Mouse (Mus musculus) stomach, embryonic 14.5 days (tissue): ENCODE data around the gene Erc2. TPM values are rescaled to one million over a fixed set of nuclear protein-coding genes. Genes with fewer than 3 reads are reported as not detected.

ENCODE experiments used
- ATAC-seq: fragments of 200-750 bp; cut with Nextera tagmentation; 2 replicates; pipeline ENCODE4 v1.8.0; 2017; ENCODE audit warnings: low read depth, moderate TSS enrichment; ENCODE audit not compliant: insufficient number of reproducible peaks, insufficient read depth, low FRiP score
- H3K27ac ChIP-seq: fragments of 300-500 bp; sonication (generic); 2 replicates; pipeline ENCODE4 v1.5.1; 2014; ENCODE audit warnings: mild to moderate bottlenecking, low read length, moderate library complexity, mixed read lengths
- H3K27me3 ChIP-seq: fragments of 300-500 bp; sonication (generic); 2 replicates; pipeline ENCODE4 v1.6.1; 2014; ENCODE audit warnings: low read length, control low read depth, mixed read lengths; ENCODE audit not compliant: control insufficient read depth, insufficient read depth
- H3K36me3 ChIP-seq: fragments of 300-500 bp; sonication (generic); 2 replicates; pipeline ENCODE4 v1.6.1; 2014; ENCODE audit warnings: mild to moderate bottlenecking, control low read depth, low read length, moderate library complexity, mixed read lengths; ENCODE audit not compliant: control insufficient read depth, insufficient read depth
- H3K4me1 ChIP-seq: fragments of 300-500 bp; sonication (generic); 2 replicates; pipeline ENCODE4 v1.6.1; 2014; ENCODE audit warnings: low read length, control low read depth, mixed read lengths; ENCODE audit not compliant: control insufficient read depth, insufficient read depth
- H3K4me2 ChIP-seq: fragments of 300-500 bp; sonication (generic); replicated peaks from 2 replicates; pipeline ENCODE4 v1.6.1; 2014; ENCODE audit warnings: low read depth, low read length, control low read depth
- H3K4me3 ChIP-seq: fragments of 300-500 bp; sonication (generic); 2 replicates; pipeline ENCODE4 v1.5.1; 2014; ENCODE audit warnings: low read depth, low read length, control low read depth
- H3K9ac ChIP-seq: fragments of 300-500 bp; sonication (generic); replicated peaks from 2 replicates; pipeline ENCODE4 v1.6.1; 2014; ENCODE audit warnings: low read depth, mild to moderate bottlenecking, control low read depth, low read length, moderate library complexity, mixed read lengths
- H3K9me3 ChIP-seq: fragments of 300-500 bp; sonication (generic); 2 replicates; pipeline ENCODE4 v1.6.1; 2016; ENCODE audit warnings: low read depth, low read length, control low read depth; ENCODE audit not compliant: control insufficient read depth
- WGBS: fragments of 180-500 bp; shearing (Covaris S2); extraction: QIAGEN DNeasy Blood & Tissue Kit; methylation state at CpG from one replicate; pipeline ENCODE4 v1.1.7; 2014; 5-methylcytosine and 5-hydroxymethylcytosine counted together
- polyA plus RNA-seq: library from polyadenylated mRNA; unstranded; fragments of >200 nt; fragmentation: Nextera tagmentation; extraction: Ambion mirVana; gene quantifications from 2 replicates; pipeline ENCODE4 v1.2.1, GENCODE M21; 2014

Gene Erc2
- polyA plus RNA-seq, 1 experiment from 2014 or later, result 7.7 TPM

DNA sequence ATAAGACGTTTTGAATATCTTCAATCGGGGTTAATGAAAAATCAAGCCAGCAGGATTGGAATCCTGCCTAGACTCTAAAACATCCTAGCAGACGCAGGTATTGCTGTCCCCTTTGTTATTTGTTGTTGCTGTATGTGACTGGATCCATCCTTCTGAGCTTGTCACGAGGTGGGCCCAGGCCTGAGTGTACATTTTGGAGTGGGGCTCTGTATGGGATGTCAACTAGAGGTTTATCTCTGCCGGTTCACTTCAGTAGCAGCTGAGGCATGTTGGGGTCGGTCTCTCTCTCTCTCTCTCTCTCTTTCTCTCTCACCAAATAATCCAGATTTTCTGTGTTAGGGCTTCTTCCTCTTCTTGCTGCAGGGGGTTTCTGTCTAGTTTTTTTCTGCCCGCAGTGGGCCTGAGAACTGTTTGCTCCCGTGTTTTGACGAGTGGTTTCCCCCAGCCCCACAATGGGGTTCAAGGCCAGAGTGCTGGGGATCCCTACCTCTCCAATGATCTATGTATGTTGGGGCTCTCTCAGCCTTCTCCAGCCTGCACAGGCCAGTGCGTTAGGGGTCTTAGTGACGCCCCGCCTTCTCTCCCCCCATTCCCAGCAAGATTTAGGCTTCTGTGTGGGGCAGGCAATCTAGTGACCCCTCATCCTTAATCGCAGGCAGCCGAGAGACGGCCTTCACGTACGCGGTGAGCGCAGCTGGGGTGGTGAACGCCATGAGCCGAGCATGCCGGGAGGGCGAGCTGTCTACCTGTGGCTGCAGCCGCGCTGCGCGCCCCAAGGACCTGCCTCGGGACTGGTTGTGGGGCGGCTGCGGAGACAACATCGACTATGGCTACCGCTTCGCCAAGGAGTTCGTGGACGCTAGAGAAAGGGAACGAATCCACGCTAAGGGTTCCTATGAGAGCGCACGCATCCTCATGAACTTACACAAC, 895.7 kb downstream of the Erc2 start:
- Histone ChIP-seq H3K4me2 (no peak overlapping the region), H3K9me3 (no peaks in the 10 kb centered on the region), H3K27ac (no peak overlapping the region), H3K36me3 (peaks cover 49% of the 10 kb centered on the region), H3K4me1 (0 out of 2 replicates have a peak, but pooled peaks cover 9% of the 10 kb centered on the region), H3K27me3 (no peaks in the 10 kb centered on the region), H3K4me3 (no peak overlapping the region), H3K9ac (no peak overlapping the region)
- no peak for ATAC-seq
- 71% methylated on average over 39 of the region's 39 CpGs for WGBS

DNA sequence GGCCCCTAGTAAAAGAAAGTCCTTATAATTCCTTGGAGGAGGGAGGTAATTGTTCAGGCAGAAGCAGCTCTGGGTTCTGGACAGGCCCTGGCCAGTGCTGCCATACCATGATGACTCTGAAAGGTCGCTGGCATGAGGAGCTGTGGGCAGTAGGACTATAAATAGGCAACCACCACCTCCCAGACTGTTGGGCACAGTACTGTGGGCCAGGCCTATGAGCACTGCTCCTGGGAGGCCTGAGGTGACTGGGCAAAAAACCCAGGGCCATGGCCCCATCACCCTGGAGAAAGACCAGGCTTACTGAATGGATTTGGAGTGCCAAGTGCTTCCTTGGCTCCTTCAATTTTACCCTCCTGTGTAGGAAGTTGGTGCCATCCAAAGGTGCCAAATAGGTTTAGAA, 898.9 kb downstream of the Erc2 start:
- H3K27me3 ChIP-seq, result no peaks in the 10 kb centered on the region
- no peak overlapping the region for H3K4me3 ChIP-seq
- H3K9ac ChIP-seq, result no peak overlapping the region
- H3K4me1 ChIP-seq, result no peaks in the 10 kb centered on the region
- H3K9me3 ChIP-seq, result no peaks in the 10 kb centered on the region
- H3K36me3 ChIP-seq, result peaks cover 30% of the 10 kb centered on the region
- WGBS, result 96% methylated on average over 1 of the region's 1 CpGs
- H3K27ac ChIP-seq, result no peak overlapping the region
- no peak for ATAC-seq
- H3K4me2 ChIP-seq, result no peak overlapping the region

DNA sequence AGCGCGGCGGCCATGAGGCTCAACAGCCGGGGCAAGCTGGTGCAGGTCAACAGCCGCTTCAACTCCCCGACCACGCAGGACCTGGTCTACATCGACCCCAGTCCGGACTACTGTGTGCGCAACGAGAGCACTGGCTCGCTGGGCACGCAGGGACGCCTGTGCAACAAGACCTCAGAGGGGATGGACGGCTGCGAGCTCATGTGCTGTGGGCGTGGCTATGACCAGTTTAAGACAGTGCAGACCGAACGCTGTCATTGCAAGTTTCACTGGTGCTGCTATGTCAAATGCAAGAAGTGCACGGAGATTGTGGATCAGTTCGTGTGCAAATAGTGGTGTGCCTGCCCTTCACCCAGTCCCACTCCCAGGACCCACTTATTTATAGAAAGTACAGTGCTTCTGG, 900.4 kb downstream of the Erc2 start:
- H3K4me1 ChIP-seq, result no peaks in the 10 kb centered on the region
- peaks cover 30% of the 10 kb centered on the region for H3K36me3 ChIP-seq
- H3K9me3 ChIP-seq, result no peaks in the 10 kb centered on the region
- ATAC-seq, result no peak
- no peaks in the 10 kb centered on the region for H3K27me3 ChIP-seq
- no peak overlapping the region for H3K4me2 ChIP-seq
- H3K4me3 ChIP-seq, result no peak overlapping the region
- H3K9ac ChIP-seq, result no peak overlapping the region
- H3K27ac ChIP-seq, result no peak overlapping the region
- 82% methylated on average over 21 of the region's 21 CpGs for WGBS

DNA sequence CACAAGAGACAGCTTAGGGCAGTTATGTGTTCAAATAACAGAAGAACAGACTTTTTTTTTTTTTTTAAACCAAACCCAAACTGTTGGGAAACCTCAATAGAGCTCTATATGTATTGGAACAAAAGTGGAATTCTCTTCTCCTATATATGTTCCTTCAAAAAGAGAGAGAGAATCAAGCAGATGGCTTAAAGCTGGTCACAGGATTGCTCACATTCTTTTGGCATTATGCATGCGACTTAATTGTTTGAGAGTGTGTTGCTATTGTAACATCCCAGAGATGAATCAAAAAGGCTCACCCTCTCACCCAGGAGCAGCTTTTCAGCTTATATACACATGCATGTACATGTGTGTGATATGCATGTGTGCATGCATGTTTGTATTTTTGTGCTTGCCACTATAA, 903.3 kb downstream of the Erc2 start:
- Histone ChIP-seq H3K4me2 (no peak overlapping the region), H3K36me3 (peaks cover 12% of the 10 kb centered on the region), H3K27me3 (no peaks in the 10 kb centered on the region), H3K4me3 (no peak overlapping the region), H3K9ac (no peak overlapping the region), H3K27ac (no peak overlapping the region), H3K4me1 (no peaks in the 10 kb centered on the region), H3K9me3 (no peaks in the 10 kb centered on the region)
- 46% methylated on average over 1 of the region's 1 CpGs for WGBS
- ATAC-seq, result no peak

Other genes with a start within 250 kb of the Erc2 start
- gene Fam208a, start 193.6 kb upstream of the Erc2 start, polyA plus RNA-seq, result 21.4 and 22.8 TPM in 2 replicates
- gene Ccdc66, start 114.0 kb upstream of the Erc2 start, polyA plus RNA-seq, result 10.2 and 12.8 TPM in 2 replicates